Mouse (Mus musculus): Measurements from ENCODE around the gene Fam198a. TPM values are rescaled to one million over a fixed set of nuclear protein-coding genes. Genes with fewer than 3 reads are reported as not detected.

The Fam198a gene
- polyA plus RNA-seq, 1 experiment from 2014 or later, result 3.1 TPM

- H3K27ac ChIP-seq, result no peak overlapping the region
- H3K9me3 ChIP-seq, result no peaks in the 10 kb centered on the region
- no peaks in the 10 kb centered on the region for H3K36me3 ChIP-seq
- H3K4me3 ChIP-seq (replicated peaks), result no peak overlapping the region
- H3K4me2 ChIP-seq (replicated peaks), result no peak overlapping the region
- H3K9ac ChIP-seq, result no peak overlapping the region
- no peak for ATAC-seq
- 86% methylated on average over 7 of the region's 7 CpGs for WGBS
- peaks cover 20% of the 10 kb centered on the region for H3K4me1 ChIP-seq (replicated peaks)
- no peaks in the 10 kb centered on the region for H3K27me3 ChIP-seq (replicated peaks)
Observed at GRCm38 (mm10) chr9:122029765-122030164, 79.0 kb downstream of the Fam198a start.

Other genes with a start within 250 kb of the Fam198a start
- 14.5 and 14.7 TPM in 2 replicates for gene Sec22c, start 245.5 kb upstream of the Fam198a start, polyA plus RNA-seq (2015; fragmentation: Nextera tagmentation; extraction: Ambion mirVana)
- gene Ss18l2, start 240.7 kb upstream of the Fam198a start, polyA plus RNA-seq (2015; fragmentation: Nextera tagmentation; extraction: Ambion mirVana), result 141 and 147 TPM in 2 replicates
- gene Nktr, start 231.8 kb upstream of the Fam198a start, polyA plus RNA-seq (2015; fragmentation: Nextera tagmentation; extraction: Ambion mirVana), result 57.9 and 62.6 TPM in 2 replicates
- gene Zfp651, start 191.7 kb upstream of the Fam198a start, polyA plus RNA-seq (2015; fragmentation: Nextera tagmentation; extraction: Ambion mirVana), result 13.0 and 14.0 TPM in 2 replicates
- gene Klhl40, start 173.4 kb upstream of the Fam198a start, polyA plus RNA-seq (2015; fragmentation: Nextera tagmentation; extraction: Ambion mirVana), result 0.29 and 0.39 TPM in 2 replicates
- gene Hhatl, start 158.5 kb upstream of the Fam198a start, polyA plus RNA-seq (2015; fragmentation: Nextera tagmentation; extraction: Ambion mirVana), result 1.1 and 1.5 TPM in 2 replicates
- 1.1 and 1.3 TPM in 2 replicates for gene Ccdc13, start 111.5 kb upstream of the Fam198a start, polyA plus RNA-seq (2015; fragmentation: Nextera tagmentation; extraction: Ambion mirVana)
- 169 and 174 TPM in 2 replicates for gene Higd1a, start 92.6 kb upstream of the Fam198a start, polyA plus RNA-seq (2015; fragmentation: Nextera tagmentation; extraction: Ambion mirVana)
- gene Ackr2, start 52.6 kb upstream of the Fam198a start, polyA plus RNA-seq (2015; fragmentation: Nextera tagmentation; extraction: Ambion mirVana), result 0.46 and 0.80 TPM in 2 replicates
- not detected in 2 replicates for gene Cyp8b1, start 34.7 kb upstream of the Fam198a start, polyA plus RNA-seq (2015; fragmentation: Nextera tagmentation; extraction: Ambion mirVana)
- 12.9 and 15.9 TPM in 2 replicates for gene Pomgnt2, start 46.1 kb downstream of the Fam198a start, polyA plus RNA-seq (2015; fragmentation: Nextera tagmentation; extraction: Ambion mirVana)
- 46.1 and 49.4 TPM in 2 replicates for gene Snrk, start 166.3 kb downstream of the Fam198a start, polyA plus RNA-seq (2015; fragmentation: Nextera tagmentation; extraction: Ambion mirVana)

All from intestine, embryonic 15.5 days (tissue).